Mouse (Mus musculus) midbrain, embryonic 11.5 days (tissue): ENCODE measurements at regions not wholly inside any gene's neighbourhood (a gene's known extent, or its start where the extent isn't known, plus 50 kb on each side); places are given as distances from the start of the nearest gene placed in this dataset.

Experiments
- ATAC-seq: fragments of 200-750 bp; cut with Nextera tagmentation; 2 replicates; pipeline ENCODE4 v1.8.0; 2017; ENCODE audit warnings: moderate TSS enrichment, moderate library complexity; ENCODE audit not compliant: low FRiP score
- DNase-seq: peaks from one replicate; pipeline ENCODE4 v3.0.0; 2015; ENCODE audit warnings: low spot score; ENCODE audit errors: missing footprints
- H3K27ac ChIP-seq: fragments of 300-500 bp; sonication (generic); 2 replicates; pipeline ENCODE4 v1.5.1; 2014; ENCODE audit warnings: low read depth, low read length
- H3K27me3 ChIP-seq: fragments of 300-500 bp; sonication (generic); 2 replicates; pipeline ENCODE4 v1.6.1; 2014; ENCODE audit warnings: mild to moderate bottlenecking, low read length, moderate library complexity, mixed read lengths; ENCODE audit not compliant: control insufficient read depth, insufficient read depth
- H3K36me3 ChIP-seq: fragments of 300-500 bp; sonication (generic); 2 replicates; pipeline ENCODE4 v1.6.1; 2014; ENCODE audit warnings: mild to moderate bottlenecking, low read length, moderate library complexity, mixed read lengths; ENCODE audit not compliant: control insufficient read depth, insufficient read depth
- H3K4me1 ChIP-seq: fragments of 300-500 bp; sonication (generic); 2 replicates; pipeline ENCODE4 v1.6.1; 2014; ENCODE audit warnings: low read length; ENCODE audit not compliant: control insufficient read depth, insufficient read depth
- H3K4me2 ChIP-seq: fragments of 300-500 bp; sonication (generic); 2 replicates; pipeline ENCODE4 v1.6.1; 2014; ENCODE audit warnings: mild to moderate bottlenecking, moderate library complexity
- H3K4me3 ChIP-seq: fragments of 300-500 bp; sonication (generic); 2 replicates; pipeline ENCODE4 v1.5.1; 2014; ENCODE audit warnings: low read depth, low read length
- H3K9ac ChIP-seq: fragments of 300-500 bp; sonication (generic); 2 replicates; pipeline ENCODE4 v1.6.1; 2014; ENCODE audit warnings: low read length
- H3K9me3 ChIP-seq: fragments of 300-500 bp; sonication (generic); 2 replicates; pipeline ENCODE4 v1.6.1; 2016; ENCODE audit warnings: low read length; ENCODE audit not compliant: control insufficient read depth
- WGBS: fragments of 180-500 bp; shearing (Covaris S2); extraction: QIAGEN DNeasy Blood & Tissue Kit; methylation state at CpG from one replicate; pipeline ENCODE4 v1.1.7; 2014; 5-methylcytosine and 5-hydroxymethylcytosine counted together

GRCm38 (mm10) chr15:26220855-26221254 is 88.0 kb upstream of the March11 start:
- Histone ChIP-seq H3K27ac (no peak overlapping the region), H3K9ac (no peak overlapping the region), H3K27me3 (no peaks in the 10 kb centered on the region), H3K9me3 (no peaks in the 10 kb centered on the region), H3K36me3 (no peaks in the 10 kb centered on the region), H3K4me3 (no peak overlapping the region), H3K4me1 (0 out of 2 replicates have a peak, but pooled peaks cover 3% of the 10 kb centered on the region), H3K4me2 (no peak overlapping the region)
- peak; percentile 63; the same call in 1 of the 2 replicates for ATAC-seq
- DNase-seq = peak; percentile 83
- WGBS = 22% methylated on average over 3 of the region's 3 CpGs

GRCm38 (mm10) chr15:26228646-26229045 is 80.2 kb upstream of the March11 start:
- Histone ChIP-seq H3K9ac (no peak overlapping the region), H3K9me3 (no peaks in the 10 kb centered on the region), H3K4me3 (no peak overlapping the region), H3K4me1 (peaks cover 2% of the 10 kb centered on the region; the same call in 1 of the 2 replicates), H3K4me2 (no peak overlapping the region), H3K27ac (no peak overlapping the region), H3K36me3 (no peaks in the 10 kb centered on the region), H3K27me3 (no peaks in the 10 kb centered on the region)
- no peak for DNase-seq
- ATAC-seq = no peak
- 88% methylated on average over 4 of the region's 4 CpGs for WGBS
